Mouse (Mus musculus) heart, adult 9 months (tissue): ENCODE results near the gene Olfr1436.
"Not testable (repeated sequence)": the region's sequence is repeated elsewhere in the genome, so short reads cannot be mapped to it uniquely, and the experiment has no call there.

ENCODE experiments used
- DNase-seq, 2 experiments: peaks; one replicate each; pipeline ENCODE4 v3.0.0; 2022; ENCODE audit warnings: low spot score in 2 of 2

Gene Olfr1436

DNA sequence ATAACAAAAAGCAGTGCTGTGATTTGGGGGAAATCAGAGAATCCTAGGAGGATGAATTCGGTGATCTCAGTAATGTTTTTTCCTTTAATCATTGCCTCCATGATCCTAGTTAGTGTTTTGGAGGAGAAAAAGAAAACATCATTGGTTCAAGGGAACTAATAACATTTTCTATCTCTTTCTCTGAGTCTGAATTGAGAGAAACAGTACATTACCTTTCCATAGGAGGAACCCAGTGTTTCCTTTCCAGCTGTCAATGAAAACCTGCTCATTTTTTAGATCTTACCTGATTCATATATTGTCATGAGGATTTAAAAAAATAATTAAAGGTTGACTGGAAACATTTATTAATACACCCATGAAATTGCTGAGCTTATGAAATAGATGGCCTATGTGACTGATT, at the start of gene Olfr1436:
Olfr1436 (minus strand) TSS at position 101 of the 400 bp plus-strand sequence.
- not testable (repeated sequence) for DNase-seq

DNA sequence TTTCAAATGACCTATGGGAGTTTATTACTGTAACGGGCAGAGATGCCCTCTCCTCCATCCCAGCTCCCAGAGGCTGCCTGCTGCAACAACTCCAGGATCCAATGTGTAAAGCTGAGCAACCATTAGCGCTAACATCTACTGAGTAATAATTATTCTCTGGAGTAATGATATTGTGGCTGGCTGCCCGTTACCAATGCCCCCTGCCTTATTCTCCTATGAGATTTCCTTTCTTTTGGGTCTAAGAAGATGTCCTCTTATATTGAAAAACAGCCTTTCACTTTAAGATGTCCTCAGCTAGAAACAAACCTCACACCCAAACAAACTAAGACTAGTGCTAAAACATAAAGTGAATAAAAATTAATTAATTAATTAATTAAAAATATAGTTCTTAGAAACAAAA, 36.9 kb upstream of the Olfr1436 start, which contains the start of gene Olfr1438-ps1:
Olfr1438-ps1 (minus strand) TSS at position 101 of the 400 bp plus-strand sequence.
- no peak for DNase-seq

DNA sequence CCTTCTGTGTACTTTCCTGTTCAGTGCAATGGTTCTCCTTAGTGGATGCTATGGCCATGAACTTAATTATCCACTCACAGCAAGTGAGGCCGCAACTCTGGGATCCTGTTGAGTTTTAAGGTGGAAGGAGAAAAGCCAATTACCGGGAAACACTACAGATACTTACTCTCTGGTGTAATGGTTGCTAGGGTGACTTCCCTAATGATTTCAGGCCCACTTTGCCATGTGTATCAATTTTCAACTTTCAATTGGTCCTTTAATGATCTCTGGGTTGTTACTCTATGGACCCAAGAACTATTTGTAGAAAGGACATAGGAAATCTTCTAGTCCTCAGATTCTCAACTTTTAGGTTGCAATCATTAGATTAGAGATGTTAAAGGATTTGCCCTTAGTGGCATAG, 26.1 kb upstream of the Olfr1436 start, which contains the start of gene Olfr1437:
Olfr1437 (minus strand) TSS at position 101 of the 400 bp plus-strand sequence.
- DNase-seq, result no peak

DNA sequence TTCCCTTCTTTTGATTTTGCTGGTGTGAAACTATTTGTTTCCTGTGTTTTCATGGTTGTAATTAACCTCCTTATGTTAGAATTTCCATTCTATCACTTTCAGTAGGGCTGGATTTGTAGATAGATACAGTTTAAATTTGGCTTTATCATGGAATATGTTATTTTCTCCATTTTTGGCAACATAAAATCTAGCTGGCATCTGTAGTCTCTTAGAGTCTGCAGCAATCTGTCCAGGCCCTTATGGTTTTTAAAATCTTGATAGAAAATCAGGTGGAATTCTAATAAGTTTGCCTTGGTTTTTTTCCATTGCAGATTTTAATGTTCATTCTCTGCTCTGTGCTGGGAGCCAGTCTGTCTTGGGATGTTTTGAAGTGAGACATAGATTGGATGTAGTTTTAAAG, 6.0 kb downstream of the Olfr1436 start:
- DNase-seq, result no peak

DNA sequence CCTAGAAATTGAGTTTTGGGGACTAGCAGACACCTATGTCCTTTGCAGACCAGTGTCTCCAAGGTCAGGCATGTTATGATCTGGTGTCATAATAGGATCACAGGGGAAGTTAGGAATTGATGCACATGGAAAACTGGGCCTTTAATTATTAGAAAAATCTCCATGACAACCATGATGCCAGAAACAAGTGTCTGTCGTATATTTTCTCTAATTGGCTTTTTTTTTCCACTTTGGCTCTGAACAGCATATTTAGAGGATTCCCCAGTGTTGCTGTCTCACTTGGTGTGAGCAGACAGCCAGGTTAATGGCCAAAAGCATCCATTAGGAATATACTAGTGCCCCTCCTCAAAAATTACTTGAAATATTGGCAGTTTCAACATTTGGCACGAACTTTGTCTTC, 19.4 kb downstream of the Olfr1436 start, which contains the start of gene Olfr1434:
Olfr1434 (plus strand) TSS at position 301 of the 400 bp plus-strand sequence.
- no peak for DNase-seq

DNA sequence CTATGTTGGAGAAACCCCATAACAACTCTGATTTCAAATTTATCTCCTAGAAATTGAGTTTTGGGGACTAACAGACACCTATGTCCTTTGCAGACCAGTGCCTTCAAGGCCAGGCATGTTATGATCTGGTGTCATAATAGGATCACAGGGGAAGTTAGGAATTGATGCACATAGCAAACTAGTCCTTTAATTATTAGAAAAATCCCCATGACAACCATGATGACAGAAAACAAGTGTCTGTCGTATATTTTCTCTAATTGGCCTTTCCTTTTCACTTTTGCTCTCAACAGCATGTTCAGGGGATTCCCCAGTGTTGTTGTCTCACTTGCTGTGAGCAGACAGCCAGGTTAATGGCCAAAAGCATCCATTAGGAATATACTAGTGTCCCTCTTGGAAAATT, 38.2 kb downstream of the Olfr1436 start, which contains the start of gene Olfr235:
Olfr235 (plus strand) TSS at position 301 of the 400 bp plus-strand sequence.
- no peak for DNase-seq
